Mouse (Mus musculus) ES-Bruce4 (cell line): ENCODE measurements around the gene Bcr. TPM values are rescaled to one million over a fixed set of nuclear protein-coding genes. Genes with fewer than 3 reads are reported as not detected.

Experiments used
- H3K27ac ChIP-seq: 2 replicates; pipeline ENCODE4 v1.5.1; 2012; ENCODE audit warnings: low read length, inconsistent platforms; ENCODE audit not compliant: insufficient read depth
- H3K27me3 ChIP-seq: 2 replicates; pipeline ENCODE4 v1.6.1; 2012; ENCODE audit warnings: mild to moderate bottlenecking, low read length, inconsistent platforms; ENCODE audit not compliant: control insufficient read depth, poor library complexity, insufficient read depth, severe bottlenecking
- H3K36me3 ChIP-seq: 2 replicates; pipeline ENCODE4 v1.6.1; 2012; ENCODE audit warnings: inconsistent platforms, mild to moderate bottlenecking, low read length, moderate library complexity; ENCODE audit not compliant: control insufficient read depth, poor library complexity, insufficient read depth, severe bottlenecking
- H3K4me1 ChIP-seq: one replicate; pipeline ENCODE4 v1.8.1; 2011; ENCODE audit warnings: low read length; ENCODE audit not compliant: control insufficient read depth, insufficient read depth
- H3K4me3 ChIP-seq: 2 replicates; pipeline ENCODE4 v1.5.1; 2011; ENCODE audit warnings: low read depth, mild to moderate bottlenecking, low read length
- H3K9ac ChIP-seq: 2 replicates; pipeline ENCODE4 v1.6.1; 2012; ENCODE audit warnings: low read depth, mild to moderate bottlenecking, inconsistent platforms; ENCODE audit not compliant: poor library complexity, severe bottlenecking
- H3K9me3 ChIP-seq: replicated peaks from 2 replicates; pipeline ENCODE4 v1.6.1; 2012; ENCODE audit warnings: mild to moderate bottlenecking, low read length, inconsistent platforms; ENCODE audit not compliant: control insufficient read depth, poor library complexity, insufficient read depth, severe bottlenecking
- CTCF ChIP-seq: IDR thresholded peaks from one replicate; pipeline ENCODE4 v1.8.1; 2011; ENCODE audit warnings: low read depth, low read length
- EP300 ChIP-seq: IDR thresholded peaks from 2 replicates; pipeline ENCODE4 v1.6.1; 2011; ENCODE audit warnings: low read depth, low read length; ENCODE audit not compliant: insufficient read depth
- POLR2A ChIP-seq: IDR thresholded peaks from one replicate; pipeline ENCODE4 v1.8.1; 2011; ENCODE audit warnings: low read length; ENCODE audit not compliant: insufficient read depth
- polyA plus RNA-seq: library from polyadenylated mRNA; stranded (reverse); fragments of >200 nt; gene quantifications from 2 replicates; pipeline ENCODE4 v1.2.4, GENCODE M21; 2011; ENCODE audit warnings: low read depth; ENCODE audit not compliant: missing spikeins, insufficient read depth, insufficient read length

Bcr gene
- polyA plus RNA-seq, 1 experiment: 22.9 TPM

DNA sequence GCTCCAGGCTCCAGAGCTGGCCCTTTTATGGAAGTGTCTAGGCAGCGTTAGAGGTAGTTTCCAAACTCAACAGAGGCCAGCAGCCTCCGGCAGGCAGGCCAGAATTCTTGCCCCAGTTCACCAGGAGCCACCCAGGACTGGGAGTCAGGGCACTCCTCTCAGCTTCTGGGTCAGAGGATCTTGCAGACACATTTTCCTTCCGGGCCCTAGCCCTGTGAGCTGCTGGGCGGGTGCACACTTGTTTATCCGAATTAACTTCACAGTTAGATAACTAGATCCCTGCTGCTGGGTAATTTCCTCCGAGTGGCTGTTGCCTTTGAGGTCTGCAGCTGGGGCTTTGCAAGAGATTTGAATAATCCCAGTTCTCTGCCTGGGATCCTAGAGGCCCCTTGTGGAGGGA, 87.9 kb downstream of the Bcr start:
- Histone ChIP-seq H3K9ac (no peak overlapping the region), H3K27me3 (no peaks in the 10 kb centered on the region), H3K27ac (no peak overlapping the region), H3K4me3 (no peak overlapping the region), H3K4me1 (no peaks in the 10 kb centered on the region), H3K9me3 (no peaks in the 10 kb centered on the region), H3K36me3 (no peaks in the 10 kb centered on the region)
- TF ChIP-seq POLR2A (no peak), CTCF (no peak), EP300 (no peak)

DNA sequence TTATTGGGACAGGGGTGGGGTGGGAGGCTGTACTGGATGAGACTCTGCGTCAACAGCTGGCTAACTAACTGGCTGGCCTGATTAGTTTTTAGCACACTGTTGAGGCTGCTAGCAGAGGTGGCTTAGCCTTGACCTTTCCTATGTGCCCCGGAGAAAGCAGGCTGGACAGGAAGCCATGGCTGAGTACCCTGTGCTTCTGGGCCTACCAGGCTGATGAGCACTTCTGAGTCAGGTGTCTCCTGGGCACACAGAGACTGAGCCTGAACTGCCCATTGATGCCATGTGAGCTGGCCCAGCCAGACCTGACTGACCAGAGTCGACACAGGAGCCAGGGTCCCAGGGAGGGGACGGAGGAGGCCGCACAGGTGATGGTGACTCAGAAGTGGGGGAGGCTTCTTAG, 90.0 kb downstream of the Bcr start:
- TF ChIP-seq POLR2A: no peak
- no peak for TF ChIP-seq EP300
- no peak for TF ChIP-seq CTCF
- no peaks in the 10 kb centered on the region for H3K27me3 ChIP-seq
- H3K4me3 ChIP-seq: no peak overlapping the region
- H3K9ac ChIP-seq: no peak overlapping the region
- no peaks in the 10 kb centered on the region for H3K4me1 ChIP-seq
- H3K9me3 ChIP-seq: no peaks in the 10 kb centered on the region
- peaks cover 2% of the 10 kb centered on the region; the same call in 1 of the 2 replicates for H3K36me3 ChIP-seq
- no peak overlapping the region for H3K27ac ChIP-seq

DNA sequence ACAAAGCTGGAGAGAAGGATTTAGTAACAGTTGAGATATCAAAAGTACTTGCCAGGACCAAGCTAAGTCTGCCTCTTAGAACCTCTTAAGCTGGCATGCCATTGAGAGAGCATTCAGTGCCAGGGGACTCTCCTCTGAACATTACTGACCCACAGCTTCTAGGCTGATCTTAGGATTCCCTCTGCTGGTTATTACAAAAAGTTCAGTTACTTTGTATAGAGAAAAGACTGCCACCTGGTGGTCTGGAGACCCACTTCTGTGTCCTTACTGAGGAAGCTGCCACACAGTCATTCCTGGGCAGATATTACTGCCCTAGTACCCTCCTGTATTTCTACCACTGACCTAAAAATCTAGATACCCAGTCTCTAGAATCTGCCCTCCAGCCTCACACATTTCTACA, 90.9 kb downstream of the Bcr start:
- Histone ChIP-seq H3K27me3 (no peaks in the 10 kb centered on the region), H3K9me3 (no peaks in the 10 kb centered on the region), H3K27ac (no peak overlapping the region), H3K9ac (no peak overlapping the region), H3K4me3 (no peak overlapping the region), H3K36me3 (peaks cover 2% of the 10 kb centered on the region; the same call in 1 of the 2 replicates), H3K4me1 (no peaks in the 10 kb centered on the region)
- TF ChIP-seq POLR2A (no peak), EP300 (no peak), CTCF (peak; percentile 35)

DNA sequence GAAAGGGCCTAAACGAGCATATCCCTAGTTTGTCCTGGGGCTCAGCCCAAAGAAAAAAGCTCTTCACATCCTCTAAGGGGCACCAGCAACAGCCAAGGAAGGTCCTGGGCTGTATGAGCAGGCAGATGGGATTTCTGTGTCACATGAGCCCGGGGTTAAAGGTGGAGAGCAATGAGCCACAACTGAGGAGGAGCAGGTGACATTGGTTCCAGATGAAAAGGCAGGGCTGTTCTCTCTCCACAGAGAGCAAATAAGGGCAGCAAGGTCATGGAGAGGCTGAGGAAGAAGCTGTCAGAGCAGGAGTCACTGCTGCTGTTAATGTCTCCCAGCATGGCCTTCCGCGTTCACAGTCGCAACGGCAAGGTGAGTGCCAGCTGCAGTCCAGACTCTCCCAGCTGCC, 96.4 kb downstream of the Bcr start:
- Histone ChIP-seq H3K36me3 (peaks cover 2% of the 10 kb centered on the region; the same call in 1 of the 2 replicates), H3K27ac (no peak overlapping the region), H3K9ac (no peak overlapping the region), H3K4me1 (peaks cover 3% of the 10 kb centered on the region), H3K9me3 (no peaks in the 10 kb centered on the region), H3K4me3 (no peak overlapping the region), H3K27me3 (no peaks in the 10 kb centered on the region)
- TF ChIP-seq CTCF (no peak), POLR2A (no peak), EP300 (no peak)

DNA sequence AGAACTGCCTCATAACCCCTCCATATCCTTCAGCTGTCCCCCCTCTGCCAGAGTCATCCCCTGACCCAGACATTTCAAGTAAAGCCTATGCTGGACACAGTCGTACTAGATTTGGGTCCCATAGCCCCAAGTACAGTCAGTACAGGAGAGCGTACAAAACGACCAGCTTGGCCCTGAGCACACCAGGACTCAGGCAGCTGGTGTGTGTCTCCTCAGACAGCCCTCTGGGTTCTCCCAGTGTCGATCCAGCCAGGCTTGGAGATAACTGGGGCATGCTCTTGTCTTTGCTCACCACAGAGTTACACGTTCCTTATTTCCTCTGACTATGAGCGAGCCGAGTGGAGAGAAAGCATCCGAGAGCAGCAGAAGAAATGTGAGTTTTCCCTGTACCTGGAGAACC, 97.3 kb downstream of the Bcr start:
- Histone ChIP-seq H3K27ac (no peak overlapping the region), H3K27me3 (no peaks in the 10 kb centered on the region), H3K9me3 (no peaks in the 10 kb centered on the region), H3K4me1 (peaks cover 3% of the 10 kb centered on the region), H3K36me3 (peaks cover 2% of the 10 kb centered on the region; the same call in 1 of the 2 replicates), H3K9ac (no peak overlapping the region), H3K4me3 (no peak overlapping the region)
- TF ChIP-seq EP300: no peak
- TF ChIP-seq POLR2A: no peak
- TF ChIP-seq CTCF: no peak

DNA sequence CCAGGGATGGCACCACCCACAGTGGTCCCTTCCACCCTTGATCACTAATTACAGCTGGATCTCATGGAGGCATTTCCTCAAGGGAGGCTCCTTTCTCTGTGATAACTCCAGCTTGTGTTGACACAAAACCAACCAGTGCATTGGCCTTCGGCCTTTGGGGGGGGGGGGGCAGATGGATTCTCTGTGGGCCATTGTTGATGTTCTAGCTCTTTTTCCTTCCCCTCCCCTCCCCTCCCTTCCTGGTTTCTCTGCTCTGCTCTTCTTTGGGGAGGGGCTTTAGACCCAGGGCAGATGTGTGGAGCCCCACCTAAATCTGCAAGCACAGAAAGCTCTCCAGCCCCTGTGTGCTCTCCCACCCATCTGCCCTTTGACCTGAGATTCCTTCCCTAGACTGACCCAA, 98.0 kb downstream of the Bcr start:
- H3K9me3 ChIP-seq: no peaks in the 10 kb centered on the region
- H3K36me3 ChIP-seq: peaks cover 2% of the 10 kb centered on the region; the same call in 1 of the 2 replicates
- H3K4me3 ChIP-seq: no peak overlapping the region
- H3K27ac ChIP-seq: no peak overlapping the region
- TF ChIP-seq POLR2A (no peak), EP300 (no peak), CTCF (no peak)
- no peak overlapping the region for H3K9ac ChIP-seq
- no peaks in the 10 kb centered on the region for H3K27me3 ChIP-seq
- H3K4me1 ChIP-seq: peaks cover 3% of the 10 kb centered on the region
